Mouse (Mus musculus) cerebellum, postnatal 10 days (tissue): ENCODE data around the gene Cpsf3.

Experiments
- DNase-seq, 2 experiments: peaks; one replicate each; pipeline ENCODE4 v3.0.0; 2021; ENCODE audit warnings: mixed read lengths in 2 of 2

The Cpsf3 gene

DNA sequence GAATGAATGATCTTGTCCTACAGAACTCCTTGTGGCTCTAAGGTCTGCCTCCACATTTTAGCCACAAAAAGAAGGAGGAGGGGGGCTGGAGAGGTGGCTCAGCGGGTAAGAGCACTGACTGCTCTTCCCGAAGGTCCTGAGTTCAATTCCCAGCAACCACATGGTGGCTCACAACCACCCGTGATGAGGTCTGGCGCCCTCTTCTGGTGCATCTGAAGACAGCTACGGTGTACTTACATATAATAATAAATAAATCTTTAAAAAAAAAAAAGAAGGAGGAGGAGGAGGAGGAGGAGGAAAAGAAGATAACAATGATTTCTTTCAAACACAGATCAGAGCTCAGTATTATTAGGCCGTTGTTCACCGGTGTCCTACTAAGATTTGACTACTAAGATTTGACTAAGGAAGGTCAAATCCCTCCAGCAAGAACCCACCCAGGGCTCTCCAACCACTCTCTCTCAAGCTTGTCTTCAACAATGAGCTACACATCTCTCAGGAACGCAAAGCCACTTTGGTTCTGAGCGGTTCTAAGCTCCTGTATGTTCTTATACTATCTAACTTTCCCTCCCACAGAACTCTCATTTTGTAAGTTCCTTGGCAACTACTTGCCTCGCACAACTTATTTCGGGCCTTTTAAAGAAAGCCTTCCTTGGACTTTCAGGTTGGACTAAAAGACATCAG is at the start of gene Cpsf3:
Gene Cpsf3, plus strand, starts transcription at position 631 of the 681 bp plus-strand sequence.
- no peak for DNase-seq

DNA sequence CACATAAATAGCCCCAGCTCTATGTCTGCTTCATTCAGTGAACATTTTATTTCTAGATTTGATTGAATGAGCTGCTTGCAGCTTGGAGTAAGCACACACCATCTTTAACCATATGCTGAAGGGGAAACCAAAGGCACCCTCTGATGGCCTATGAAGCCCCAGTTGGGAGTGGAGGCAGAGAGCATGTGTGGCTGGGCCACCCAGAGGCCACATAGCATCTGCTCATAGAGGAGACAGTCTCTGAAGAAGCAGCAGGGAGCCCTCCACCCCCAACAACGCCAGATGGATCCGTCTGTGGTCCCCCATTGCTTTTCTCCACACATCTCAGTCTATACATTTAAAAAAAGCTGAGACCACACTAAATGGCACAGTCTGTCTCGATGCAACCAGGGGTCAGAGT is 43.2 kb upstream of the Cpsf3 start:
- DNase-seq: peak in 1 of 2 experiments; percentile 26

DNA sequence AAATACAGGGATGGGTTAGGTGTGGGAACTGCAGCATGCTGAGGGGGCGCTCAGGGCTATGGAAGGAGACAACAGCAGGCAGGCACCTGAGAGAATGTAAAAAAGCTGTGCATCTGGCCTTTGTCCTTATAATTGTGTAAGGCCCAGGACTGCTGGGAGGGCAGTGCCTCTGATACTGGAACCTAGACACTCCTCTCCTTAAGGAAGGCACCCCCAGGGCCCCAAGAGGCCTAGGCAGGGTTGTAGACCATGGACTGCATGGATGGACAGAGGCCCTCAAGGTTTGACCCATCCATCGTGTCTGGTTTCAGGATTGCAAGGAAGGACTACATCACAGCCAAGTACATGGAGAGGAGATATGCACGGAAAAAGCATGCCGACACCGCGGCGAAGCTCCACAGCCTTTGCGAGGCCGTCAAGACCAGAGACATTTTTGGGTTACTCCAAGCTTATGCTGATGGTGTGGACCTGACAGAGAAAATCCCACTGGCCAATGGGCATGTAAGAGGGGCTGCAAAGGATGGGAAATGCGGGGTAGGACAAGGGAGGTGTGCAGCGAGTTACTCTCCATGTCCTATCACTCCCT is 40.7 kb upstream of the Cpsf3 start:
- DNase-seq: no peak

DNA sequence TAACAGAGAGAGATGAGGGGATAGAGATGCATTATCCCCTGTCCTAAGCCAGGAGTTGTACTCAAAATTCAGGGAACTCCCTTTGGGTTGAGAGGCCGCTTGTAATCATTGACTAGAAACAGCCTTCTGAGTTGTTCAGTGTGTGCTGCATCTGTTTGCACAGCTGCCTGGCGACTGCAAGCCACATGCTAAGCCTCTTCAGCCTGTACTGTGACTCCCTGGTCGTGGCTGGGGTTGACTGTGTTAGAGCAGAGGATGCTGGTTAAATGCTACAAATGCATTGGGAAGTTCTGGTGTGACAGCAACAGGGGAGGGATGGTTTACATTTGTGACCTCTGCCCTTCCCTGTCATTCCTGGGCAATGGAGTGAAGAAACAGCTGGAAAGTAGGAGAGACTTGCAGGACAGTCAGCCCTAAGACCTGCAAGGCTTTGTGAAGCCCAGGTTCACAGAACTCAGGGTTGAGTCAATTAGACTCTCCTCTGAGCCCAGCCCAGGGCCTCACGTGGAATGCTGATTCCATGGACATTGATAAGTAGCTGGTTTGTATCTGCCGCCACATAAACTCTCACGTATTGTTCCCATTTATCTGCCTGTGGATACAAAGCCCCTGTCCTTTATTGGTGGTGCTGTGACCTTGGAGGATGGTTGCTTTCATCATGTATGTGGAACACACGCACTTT is 37.3 kb upstream of the Cpsf3 start:
- DNase-seq: no peak

DNA sequence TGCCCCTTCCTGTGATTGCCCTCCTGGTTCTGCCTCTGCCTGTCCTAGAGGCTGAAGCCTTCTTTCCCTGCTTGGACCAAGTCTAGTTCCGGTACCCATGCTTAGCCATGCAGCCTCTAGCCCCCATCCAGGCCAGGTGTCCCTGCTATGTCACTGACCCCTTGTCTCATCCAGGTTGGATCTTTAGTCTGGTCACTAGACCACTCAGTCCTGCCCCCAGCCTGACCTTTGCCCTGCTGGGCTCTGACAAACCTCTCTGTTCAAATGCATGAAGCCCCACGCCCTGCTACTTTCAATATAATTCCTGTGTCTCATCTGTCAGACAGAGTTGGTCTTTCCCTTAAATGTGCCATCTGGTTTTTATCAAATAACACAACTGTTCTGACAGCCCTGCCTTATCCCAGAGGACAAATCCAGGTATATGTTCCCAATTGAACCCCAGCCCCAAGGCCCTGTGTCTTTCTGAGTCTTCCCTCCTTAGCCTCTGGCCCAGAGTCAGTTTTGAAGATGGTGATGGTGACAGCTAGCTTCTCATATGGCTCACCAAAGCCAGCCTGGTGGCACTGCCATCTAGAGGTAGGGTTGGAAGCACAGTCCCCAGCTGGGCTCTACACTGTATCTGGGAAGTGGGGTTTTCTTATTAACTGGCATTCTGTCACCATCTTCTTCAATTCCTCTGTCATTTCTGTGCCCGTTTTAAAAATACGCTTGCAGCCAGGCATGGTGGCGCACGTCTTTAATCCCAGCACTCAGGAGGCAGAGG is 24.5 kb upstream of the Cpsf3 start:
- peak in 1 of 2 experiments; percentile 25 for DNase-seq

DNA sequence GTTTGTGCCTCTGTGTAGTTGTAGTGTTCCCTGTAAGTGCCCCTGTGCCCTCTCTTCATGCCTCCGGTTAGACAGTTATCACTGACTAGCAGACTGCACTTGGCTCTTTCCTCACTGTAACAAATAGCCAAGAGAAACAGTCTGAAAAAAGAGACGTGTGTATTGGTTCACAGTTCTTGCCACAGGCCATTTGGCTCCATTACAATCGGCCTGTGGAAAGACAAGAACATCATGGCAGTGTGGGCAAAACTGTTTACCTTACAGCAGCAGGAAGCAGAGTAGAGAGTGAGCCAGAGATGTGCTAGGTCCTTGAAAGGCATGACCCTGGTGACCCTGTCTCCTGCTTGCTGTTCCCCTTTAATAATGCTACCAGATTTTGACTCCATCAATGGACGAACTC is 23.7 kb upstream of the Cpsf3 start:
- no peak for DNase-seq

DNA sequence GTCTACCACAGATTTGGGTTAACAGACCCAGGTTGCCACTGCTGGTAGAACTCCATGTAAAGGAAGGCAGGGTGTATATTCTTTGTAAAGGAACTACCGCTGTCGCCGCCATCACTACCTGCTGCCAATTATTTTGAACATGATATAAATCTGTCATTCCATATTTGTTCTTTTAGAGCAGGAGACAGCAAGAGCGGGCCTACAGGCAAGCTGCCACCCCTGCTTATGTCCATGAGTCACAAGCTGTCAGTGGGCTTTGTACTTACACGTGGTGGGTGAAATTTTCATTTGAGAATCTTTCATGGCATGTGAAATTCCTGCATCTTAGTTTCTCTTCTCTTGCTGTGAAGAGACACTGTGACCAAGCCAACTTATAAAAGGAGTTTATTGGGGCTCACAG is 21.9 kb upstream of the Cpsf3 start:
- DNase-seq: no peak

DNA sequence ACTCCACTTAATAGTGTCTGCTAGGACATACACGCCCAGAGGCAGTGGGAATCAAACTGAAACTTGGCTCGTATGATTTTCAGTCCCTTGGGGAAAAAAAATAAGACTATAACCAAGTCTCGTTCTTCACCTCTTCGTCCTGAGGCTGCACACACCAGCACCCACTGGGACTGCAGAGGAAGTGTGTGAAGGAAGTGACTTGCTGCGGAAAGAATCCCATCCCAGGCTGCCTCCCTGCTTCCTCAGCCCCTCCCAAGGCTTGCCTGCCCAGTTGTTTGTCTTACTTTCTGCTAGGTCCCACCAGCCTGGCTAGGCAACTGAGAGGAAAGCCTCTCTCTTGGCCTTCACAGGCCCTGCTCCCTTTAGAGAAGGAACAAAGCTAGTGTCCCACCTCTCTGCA is 20.9 kb upstream of the Cpsf3 start:
- DNase-seq: no peak

DNA sequence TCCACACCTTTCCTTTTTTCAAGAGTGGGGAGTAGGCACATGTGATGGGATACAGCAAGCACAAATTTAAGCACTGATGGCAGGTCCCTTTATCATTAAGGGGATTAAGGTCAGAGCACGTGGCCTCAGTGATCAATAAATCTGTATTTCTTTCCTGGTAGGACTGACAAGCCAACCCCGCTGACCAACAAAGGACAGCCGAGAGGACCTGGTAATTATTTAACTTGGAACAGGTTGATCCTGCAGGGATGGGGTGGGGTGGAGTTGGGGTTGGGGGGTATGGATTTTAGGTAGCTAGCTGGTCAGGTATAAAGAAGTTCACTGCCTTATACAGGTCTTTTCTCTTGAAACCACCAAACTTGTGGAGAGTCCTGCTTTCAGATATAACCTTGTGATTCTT is 20.2 kb upstream of the Cpsf3 start:
- no peak for DNase-seq

DNA sequence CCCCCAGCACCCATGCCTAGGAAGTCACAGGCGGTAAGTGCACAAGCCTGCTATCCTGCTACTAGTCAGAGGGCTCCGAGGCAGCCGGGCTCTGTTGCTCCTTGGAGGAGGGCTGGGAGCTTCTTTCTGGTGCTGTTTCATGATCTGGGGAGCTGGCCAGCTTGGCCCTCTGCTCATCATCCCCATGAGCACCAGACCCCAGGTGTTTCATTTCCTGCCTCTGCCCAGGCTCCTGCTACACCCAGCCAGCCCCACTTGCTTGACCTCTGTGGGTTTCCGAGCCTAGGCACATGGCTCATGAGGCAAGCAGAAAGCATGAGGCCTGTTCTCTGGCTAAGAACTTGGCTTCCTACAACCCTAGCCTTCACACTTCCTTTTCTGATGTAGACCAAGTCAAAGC is 19.7 kb upstream of the Cpsf3 start:
- DNase-seq: no peak

DNA sequence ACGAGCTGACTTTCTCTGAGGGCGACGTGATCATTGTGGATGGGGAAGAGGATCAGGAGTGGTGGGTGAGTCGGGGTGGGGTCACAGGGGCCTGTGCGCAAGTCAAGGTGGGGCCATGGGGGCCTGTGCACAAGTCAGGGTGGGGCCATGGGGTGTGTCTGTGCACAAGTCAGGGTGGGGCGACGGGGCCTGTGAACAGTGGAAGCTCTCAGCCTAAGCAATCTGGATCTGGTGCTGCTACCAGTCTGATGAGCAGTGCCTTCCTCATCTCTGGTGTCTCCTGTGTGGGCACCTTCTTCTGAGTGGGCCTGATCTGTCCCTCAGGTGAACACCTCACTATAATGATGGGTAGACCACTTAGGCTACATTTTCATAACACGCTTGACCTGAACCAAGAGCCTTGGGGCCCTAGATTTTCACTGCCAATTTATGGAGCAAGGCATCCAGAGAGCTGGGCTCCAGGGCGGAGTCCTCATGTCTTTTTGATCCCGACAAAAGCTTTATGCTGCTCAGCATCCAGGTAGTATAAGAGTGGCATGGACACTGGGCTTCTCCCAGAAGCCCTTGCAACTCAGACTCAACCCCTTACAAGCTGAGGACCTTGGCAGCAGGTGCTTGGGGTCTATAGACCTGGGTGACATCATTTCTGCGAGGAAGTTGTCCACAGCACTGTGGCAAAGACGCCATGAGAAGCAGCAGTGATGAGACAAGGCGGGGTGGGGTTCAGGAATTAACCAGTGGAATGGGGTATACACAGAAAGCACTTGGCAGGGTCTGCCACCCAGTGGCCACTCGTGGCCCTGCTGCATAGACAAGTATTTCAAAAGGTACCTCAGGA is 19.0 kb upstream of the Cpsf3 start:
- peak; percentile 82 for DNase-seq

DNA sequence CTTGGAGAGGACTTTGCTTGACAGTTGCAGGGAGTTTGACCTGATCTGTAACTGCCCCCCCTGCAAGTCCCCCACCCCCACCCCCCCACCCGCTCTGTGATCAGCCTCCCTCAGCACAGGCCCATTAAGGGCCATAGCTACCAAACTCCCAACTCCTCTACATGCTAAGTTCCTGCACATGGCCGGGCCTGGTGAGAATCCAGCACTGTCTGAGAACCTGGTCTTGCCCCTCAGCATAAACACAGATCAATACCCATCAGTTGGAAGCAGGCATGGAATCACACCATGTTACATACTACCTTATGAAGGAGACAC is 18.4 kb upstream of the Cpsf3 start:
- DNase-seq: no peak

DNA sequence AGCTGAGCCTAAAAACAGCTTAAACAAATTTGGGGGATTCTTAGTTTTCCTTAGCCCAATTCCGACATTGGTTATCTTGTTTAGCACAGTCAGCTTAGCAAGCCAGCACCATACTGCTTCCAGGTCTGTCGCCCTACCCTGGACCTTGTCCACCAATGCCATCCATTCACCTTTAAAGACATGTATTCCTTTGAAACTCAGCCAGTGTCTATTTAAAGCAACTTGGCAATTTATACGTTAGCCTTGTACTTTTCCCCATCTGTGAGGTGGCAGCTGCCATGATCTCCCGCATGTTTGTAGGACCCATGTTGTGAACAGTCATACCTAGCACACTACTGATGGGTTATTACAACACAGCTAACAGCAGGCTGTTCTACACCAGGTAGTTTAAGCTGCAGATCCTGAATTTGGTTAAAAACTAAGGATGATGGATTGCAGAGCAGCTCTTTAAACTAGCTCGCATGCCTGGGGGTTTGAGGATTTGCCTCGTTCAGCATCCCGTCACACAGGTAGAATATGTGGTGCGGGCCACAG is 17.0 kb upstream of the Cpsf3 start:
- DNase-seq: peak; percentile 34 to 38

DNA sequence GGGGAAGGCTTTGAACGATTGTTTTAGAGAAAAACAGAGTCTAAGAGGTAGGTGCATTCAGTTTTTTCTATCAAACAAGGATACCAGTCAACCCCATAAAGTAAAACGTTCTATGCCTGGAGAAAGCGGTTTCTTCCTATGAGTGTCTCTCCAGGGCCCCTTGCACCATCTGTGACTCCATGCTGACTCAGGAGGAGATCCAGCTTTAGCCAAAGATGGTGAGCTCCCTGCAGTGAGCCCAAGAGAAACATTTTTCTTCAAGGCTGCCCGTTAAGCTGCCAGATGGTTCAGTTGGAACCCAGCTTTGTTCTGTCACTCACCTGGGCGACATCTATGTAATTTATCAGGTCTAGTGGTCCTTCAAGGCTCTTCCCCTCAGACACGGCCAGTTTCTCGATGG is 10.7 kb upstream of the Cpsf3 start:
- DNase-seq: peak; percentile 62 to 78

DNA sequence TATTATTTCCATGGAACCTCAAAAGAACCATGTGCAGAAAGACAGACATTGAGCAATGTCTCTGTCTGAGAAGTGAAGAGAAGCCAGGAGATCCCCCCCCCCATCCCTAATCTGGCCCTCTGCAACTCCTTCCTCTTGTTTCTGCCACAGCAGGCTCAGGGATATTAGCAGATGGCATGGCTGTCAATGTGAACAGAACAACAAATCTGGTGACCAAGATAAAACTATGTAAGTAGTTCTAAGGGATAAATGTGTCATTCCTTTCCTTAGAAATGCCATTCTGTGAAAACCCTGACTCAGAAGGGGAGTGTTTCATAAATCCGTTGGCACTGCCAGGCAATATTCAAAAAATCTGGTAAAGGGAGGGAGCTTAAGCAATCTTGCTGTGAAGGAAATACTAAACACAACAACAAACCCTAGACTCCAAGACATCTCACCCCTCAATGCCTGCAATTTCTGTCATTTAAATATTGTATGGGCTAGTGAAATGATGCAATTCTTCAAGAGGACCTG is 7.8 kb upstream of the Cpsf3 start:
- no peak for DNase-seq

DNA sequence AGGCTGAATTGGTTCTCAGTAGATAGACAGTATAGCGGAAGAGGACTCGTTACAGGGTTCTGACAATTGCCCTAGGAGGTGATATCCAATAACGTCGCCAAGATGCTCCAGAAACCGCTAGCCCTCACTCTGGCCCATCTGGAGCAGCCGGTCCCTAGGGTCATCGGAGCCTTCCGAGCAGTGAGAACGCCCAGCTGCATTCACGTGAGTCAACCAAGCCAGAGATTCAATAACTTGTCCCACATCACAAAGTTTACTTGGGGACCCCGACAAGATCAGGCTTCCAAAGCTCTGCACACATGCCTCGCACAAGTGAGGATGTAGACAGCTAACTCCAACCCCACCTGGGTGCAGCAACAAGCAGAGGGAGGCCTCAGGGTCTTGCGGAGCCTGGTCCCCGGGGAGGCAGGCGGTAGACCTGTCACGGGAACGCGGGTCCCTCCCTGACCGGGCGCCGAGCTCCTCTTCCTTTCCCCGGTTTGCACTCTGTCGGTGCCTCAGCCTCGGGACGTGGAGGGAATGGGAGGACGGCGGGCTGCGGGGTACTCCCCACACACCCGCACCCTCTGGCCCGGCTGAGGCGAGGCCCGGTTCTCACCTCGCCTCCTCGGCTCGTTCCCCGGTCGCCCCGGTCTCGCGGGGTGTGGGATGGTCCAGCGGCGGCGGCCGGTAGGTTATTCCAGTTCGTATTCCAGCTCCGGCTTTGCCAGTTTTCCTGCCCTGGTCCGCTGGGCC is 484 bp downstream of the Cpsf3 start:
- DNase-seq: peak in 1 of 2 experiments; percentile 55

DNA sequence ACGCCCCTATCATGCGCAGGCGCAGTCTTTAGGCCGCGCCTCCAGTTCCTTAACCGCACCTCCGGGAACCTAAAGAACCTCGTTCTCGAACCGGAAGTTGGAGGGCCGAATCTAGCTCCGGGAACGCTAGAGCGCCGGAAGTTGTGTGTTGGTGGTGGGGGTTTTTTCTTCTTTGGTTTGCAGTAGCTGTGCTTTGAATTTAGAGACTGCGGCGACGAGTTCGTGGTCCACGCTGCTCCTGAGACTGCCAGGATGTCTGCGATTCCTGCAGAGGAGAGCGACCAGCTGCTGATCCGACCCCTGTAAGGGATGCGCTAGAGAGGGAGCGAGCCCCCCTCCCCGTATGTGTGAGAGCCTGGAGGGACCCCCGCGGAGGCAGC is 1.0 kb downstream of the Cpsf3 start, which contains the start of gene Itgb1bp1:
Gene Itgb1bp1, minus strand, starts transcription at position 42 of the 380 bp plus-strand sequence.
- peak; percentile 99 to 100 for DNase-seq

DNA sequence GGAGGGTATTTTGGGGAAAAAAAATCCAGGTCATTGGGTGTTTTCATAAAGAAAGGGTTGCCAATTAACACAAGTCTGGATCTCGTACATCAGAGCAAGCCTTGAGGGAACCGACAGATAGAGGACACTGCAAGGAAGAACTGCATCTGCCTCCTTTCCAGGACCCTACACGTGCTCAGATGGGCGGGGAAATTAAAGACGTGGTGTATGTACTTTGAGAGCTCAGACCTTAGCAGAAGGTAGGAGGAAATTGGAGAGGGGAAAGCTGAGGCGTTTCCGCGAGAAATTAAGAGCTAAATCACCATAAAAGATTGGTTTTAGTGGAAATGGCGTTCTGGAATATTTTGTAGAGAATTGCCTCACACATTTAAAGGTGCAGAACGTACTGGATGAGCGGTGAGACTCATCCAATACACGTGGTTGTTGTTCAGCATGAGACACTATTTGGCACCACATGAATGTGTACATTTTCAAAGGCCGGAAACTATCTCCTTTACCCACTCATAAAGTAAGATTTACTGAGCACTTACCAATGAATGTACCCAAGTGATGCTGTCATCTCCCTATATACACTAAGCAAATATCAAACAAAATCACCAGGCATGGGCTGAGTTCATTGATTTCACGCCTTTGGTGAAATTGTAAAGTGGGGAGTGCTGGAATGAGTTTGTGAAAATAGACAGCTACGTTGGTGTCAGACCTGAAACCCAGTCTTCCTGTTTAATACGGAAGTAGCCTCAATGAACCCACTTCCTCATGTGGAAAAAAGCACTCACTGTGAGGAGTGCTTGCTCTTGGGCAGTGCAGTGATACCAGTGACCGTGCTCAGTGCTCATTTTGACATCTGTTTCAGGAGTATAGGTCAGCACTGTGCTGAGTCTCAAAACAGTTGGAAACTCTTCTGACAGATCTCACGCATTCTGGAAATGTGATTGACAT is 1.8 kb downstream of the Cpsf3 start:
- DNase-seq: peak in 1 of 2 experiments; percentile 28

DNA sequence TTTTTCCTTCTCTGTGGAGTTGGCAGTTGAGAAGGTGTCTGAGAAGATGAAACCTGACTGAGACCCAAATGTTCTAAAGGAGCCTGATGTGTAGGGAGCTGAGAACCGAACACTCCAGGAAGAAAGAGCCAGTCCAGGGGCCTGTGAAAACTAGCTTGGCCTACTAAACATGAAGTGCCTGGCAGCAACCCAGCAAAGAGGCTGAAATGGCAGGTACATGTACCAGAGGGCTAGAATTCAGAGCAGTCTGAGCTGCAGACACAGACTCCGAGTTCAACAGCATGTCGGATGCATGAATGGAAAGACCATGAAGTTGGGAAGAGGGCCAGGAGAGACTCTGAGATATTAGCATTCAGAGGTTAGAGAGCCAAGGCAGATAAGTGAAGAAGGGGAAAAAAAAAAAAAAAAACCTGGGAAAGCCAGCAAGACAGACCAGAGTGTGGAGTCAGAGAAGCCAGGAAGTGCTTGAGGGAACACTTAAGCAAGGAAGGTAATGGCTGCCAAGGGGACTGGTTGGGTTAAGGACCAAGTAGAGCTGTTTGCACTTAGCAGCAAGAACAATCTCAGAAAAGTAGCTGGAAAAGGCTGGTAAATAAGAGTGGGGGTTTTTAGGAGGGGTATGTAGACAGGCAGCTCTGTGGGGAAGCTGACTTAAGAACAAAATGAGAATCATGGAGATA is 3.7 kb downstream of the Cpsf3 start:
- DNase-seq: no peak

DNA sequence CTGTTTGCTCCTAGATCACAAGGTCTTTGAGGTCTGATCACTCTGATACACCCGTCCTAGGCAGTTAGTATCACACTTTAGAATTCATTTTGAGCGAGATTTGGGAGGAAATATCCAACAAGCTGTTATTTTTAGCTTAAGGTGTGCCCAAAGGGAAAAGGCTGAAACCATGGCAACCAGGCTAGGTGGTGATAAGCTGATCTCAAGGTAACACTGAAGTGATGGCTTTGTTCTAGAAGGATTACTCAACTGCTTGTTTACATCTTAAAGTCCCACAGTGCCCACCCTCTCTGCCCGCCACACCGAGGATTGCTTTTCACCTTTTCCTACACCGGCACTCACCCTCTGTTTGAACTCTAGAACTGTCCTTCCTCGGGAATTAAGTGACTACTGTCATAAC is 4.5 kb downstream of the Cpsf3 start:
- no peak for DNase-seq
